Mouse (Mus musculus): ENCODE measurements at regions not wholly inside any gene's neighbourhood (a gene's known extent, or its start where the extent isn't known, plus 50 kb on each side); places are given as distances from the start of the nearest gene placed in this dataset.

DNA sequence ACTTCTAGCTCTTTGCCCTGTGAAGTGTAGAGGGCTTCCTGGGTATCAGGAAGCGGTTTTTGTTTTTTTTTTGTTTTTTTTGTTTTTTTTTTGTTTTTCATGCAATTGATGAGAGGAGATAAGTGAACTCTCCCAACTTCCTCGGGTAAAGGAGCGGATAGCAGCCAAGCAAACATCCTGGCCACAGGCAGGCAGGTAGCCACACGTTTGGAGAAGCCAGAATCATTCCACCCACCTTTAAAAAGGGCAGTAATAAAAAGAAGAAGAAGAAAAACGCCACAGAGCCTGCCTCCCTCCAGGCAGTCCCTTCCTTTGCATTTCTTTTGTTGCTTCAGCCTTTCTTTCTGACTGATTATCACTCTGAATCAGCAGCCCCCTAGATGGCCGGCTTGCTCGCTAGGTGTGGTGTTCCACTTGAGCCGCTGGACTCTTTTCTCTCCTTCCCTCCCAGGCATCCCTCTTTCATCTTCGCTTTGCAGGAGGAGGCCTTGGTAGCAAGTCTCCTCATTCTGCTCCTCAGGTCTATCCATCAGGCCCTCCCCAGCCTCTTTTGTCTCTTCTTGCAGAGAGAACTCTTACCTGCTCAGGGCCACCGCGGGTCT, 323.9 kb upstream of the Gm765 start:
- Histone ChIP-seq H3K27ac (no peak overlapping the region), H3K4me3 (no peak overlapping the region)
- WGBS: 22% methylated on average over 11 of the region's 11 CpGs

DNA sequence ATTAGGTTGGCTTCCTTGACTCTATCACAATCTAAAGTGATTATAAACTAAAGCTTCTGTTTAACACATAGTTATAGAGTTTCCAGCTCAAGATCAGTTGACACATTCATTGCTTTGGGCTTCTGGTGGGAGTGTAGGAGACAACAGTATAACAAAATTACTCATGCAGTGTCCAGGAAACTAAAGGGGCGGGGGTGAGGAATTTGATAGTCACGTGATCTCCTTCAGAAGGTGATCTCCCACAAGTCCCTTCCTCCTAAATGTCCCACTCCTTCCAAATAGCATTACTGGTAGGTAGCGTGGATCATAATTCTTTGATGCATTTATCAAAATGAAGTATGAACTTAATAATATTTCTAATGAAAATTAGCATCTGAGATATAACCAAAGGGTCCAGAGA, 309.3 kb upstream of the Gm765 start:
- WGBS: 80% methylated on average over 3 of the region's 3 CpGs
- Histone ChIP-seq H3K27ac (no peak overlapping the region), H3K4me2 (replicated peaks) (no peak overlapping the region), H3K36me3 (no peaks in the 10 kb centered on the region), H3K4me1 (no peaks in the 10 kb centered on the region), H3K9ac (no peak overlapping the region), H3K9me3 (no peaks in the 10 kb centered on the region), H3K4me3 (no peak overlapping the region), H3K27me3 (no peaks in the 10 kb centered on the region)
- ATAC-seq (ENCODE audit: insufficient number of reproducible peaks, insufficient read depth, low FRiP score, low TSS enrichment): no peak

More for the DNA sequence above, 323.9 kb upstream of the Gm765 start:
- ATAC-seq (ENCODE audit: insufficient number of reproducible peaks, insufficient read depth, low FRiP score, low TSS enrichment): no peak
- H3K9me3 ChIP-seq: no peaks in the 10 kb centered on the region; the same call in 1 of the 2 replicates
- 0 out of 2 replicates have a peak overlapping the region, but pooled peaks have one; percentile 7 for H3K4me2 ChIP-seq (replicated peaks)
- no peak overlapping the region for H3K9ac ChIP-seq
- H3K4me1 ChIP-seq: no peaks in the 10 kb centered on the region
- 0 out of 2 replicates have a peak, but pooled peaks cover 2% of the 10 kb centered on the region for H3K27me3 ChIP-seq
- no peaks in the 10 kb centered on the region for H3K36me3 ChIP-seq

DNA sequence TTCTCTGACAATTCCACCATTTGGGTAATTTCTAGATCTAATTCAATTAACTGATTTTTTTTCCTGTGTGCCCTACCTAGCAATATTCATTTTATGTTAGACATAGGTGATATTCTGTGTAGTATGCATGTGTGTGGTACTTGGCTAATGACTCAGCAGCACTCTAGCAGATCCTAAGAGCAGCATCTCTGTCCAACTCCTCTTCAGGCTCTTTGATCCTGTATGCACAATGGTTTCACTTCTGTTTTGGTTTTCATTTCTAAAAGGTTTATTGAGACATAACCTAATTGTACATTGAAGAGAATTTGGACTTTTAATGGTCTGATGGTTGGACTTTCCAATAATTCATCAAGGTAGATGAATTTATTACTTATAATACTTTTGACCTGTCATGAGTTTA, 308.8 kb upstream of the Gm765 start:
- H3K9me3 ChIP-seq: no peaks in the 10 kb centered on the region
- H3K4me3 ChIP-seq: no peak overlapping the region
- H3K4me1 ChIP-seq: no peaks in the 10 kb centered on the region
- no peak for ATAC-seq (ENCODE audit: insufficient number of reproducible peaks, insufficient read depth, low FRiP score, low TSS enrichment)
- no peak overlapping the region for H3K4me2 ChIP-seq (replicated peaks)
- H3K27ac ChIP-seq: no peak overlapping the region
- no peaks in the 10 kb centered on the region for H3K27me3 ChIP-seq
- no peak overlapping the region for H3K9ac ChIP-seq
- no peaks in the 10 kb centered on the region for H3K36me3 ChIP-seq

DNA sequence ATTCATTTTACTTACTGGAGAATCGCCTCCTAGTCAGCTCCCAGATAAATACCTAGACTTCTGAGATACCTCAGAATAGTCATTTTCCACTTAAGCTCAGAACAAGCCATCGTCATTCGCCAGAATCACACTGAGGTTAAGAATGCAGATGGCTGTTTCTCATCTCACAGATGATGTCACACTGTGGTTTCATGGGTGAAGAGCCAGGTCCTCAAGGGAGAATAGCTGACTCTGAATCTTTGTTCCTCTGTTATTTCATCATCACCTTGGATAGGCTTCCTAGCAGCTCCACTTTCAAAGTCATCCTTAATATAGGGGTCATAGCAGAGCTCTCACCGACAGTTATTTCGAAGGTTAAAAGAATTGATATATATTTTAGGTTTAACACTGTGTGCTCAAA, 297.8 kb upstream of the Gm765 start:
- 87% methylated on average over 5 of the region's 5 CpGs for WGBS
- no peak overlapping the region for H3K9ac ChIP-seq
- no peak for ATAC-seq (ENCODE audit: insufficient number of reproducible peaks, insufficient read depth, low FRiP score, low TSS enrichment)

DNA sequence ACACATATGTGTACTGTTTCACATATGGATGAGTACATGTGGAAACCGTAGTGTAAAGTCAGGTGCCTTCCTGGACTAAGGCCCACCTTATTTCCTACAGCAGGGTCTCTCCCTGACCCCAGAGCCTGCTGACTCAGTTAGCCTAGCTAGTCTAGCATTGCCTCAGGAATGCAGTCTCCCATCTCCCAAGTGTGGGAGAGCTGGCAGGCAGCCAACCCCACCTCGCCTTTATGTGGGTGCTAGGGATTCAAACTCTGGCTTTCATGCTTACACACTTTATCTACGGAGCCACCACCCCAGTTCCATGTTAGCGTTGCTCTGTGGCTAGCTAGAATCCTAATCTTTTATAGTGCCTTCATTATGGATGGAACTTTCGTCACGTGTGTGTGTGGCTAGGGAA, 293.3 kb upstream of the Gm765 start:
- no peak overlapping the region for H3K4me3 ChIP-seq
- H3K9me3 ChIP-seq: no peaks in the 10 kb centered on the region
- H3K36me3 ChIP-seq: no peaks in the 10 kb centered on the region
- H3K4me2 ChIP-seq (replicated peaks): no peak overlapping the region
- 90% methylated on average over 6 of the region's 6 CpGs for WGBS
- H3K4me1 ChIP-seq: peaks cover 21% of the 10 kb centered on the region
- no peak overlapping the region for H3K9ac ChIP-seq
- no peaks in the 10 kb centered on the region for H3K27me3 ChIP-seq
- H3K27ac ChIP-seq: no peak overlapping the region
- no peak for ATAC-seq (ENCODE audit: insufficient number of reproducible peaks, insufficient read depth, low FRiP score, low TSS enrichment)

More for the DNA sequence above, 297.8 kb upstream of the Gm765 start:
- H3K36me3 ChIP-seq: no peaks in the 10 kb centered on the region
- H3K9me3 ChIP-seq: no peaks in the 10 kb centered on the region
- H3K4me1 ChIP-seq: no peaks in the 10 kb centered on the region
- no peak overlapping the region for H3K4me3 ChIP-seq
- no peak overlapping the region for H3K4me2 ChIP-seq (replicated peaks)
- H3K27me3 ChIP-seq: no peaks in the 10 kb centered on the region
- H3K27ac ChIP-seq: no peak overlapping the region

DNA sequence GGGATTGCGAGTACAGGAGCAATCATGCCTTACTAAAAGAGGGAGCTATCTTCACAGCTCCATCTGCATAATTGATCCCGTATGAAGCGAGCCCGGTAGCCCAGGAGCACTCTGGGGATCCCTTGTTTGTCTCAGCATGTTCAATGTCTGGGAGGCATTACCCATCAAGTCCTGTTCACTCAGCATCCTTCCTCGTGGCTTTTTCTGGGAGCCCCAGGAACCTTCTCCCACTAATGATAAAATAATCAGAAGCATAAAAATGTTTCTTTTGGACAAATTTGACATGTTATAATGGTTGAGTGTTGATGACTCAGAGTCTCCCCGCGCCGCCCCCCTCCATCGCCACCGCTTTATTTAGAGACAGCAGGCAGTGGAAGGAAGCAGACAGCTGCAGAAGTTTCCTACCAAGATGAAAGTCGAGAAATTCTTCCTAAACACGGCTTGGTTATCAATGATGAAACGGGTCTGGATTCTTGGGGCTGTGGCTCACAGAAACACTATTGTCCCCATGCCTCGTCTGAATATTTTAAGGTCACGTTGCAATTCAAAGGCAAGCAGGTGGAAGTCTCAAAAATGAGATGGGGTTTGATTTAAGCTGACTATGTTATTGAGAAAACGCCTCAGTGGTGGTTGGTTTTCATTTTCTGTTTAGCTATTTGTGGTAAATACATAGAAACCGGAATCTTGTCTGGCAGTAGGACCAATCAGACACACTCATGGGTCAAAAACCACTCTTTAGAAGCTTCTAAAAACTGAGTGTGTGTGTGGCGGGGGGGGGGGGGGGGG, 289.9 kb upstream of the Gm765 start:
- Histone ChIP-seq H3K4me3 (0 out of 2 replicates have a peak overlapping the region, but pooled peaks have one; percentile 14), H3K9me3 (no peaks in the 10 kb centered on the region), H3K36me3 (no peaks in the 10 kb centered on the region), H3K4me1 (peaks cover 21% of the 10 kb centered on the region), H3K27ac (no peak overlapping the region), H3K4me2 (replicated peaks) (peak overlapping the region; percentile 40), H3K9ac (no peak overlapping the region), H3K27me3 (no peaks in the 10 kb centered on the region)
- 18% methylated on average over 18 of the region's 18 CpGs for WGBS
- no peak for ATAC-seq (ENCODE audit: insufficient number of reproducible peaks, insufficient read depth, low FRiP score, low TSS enrichment)

DNA sequence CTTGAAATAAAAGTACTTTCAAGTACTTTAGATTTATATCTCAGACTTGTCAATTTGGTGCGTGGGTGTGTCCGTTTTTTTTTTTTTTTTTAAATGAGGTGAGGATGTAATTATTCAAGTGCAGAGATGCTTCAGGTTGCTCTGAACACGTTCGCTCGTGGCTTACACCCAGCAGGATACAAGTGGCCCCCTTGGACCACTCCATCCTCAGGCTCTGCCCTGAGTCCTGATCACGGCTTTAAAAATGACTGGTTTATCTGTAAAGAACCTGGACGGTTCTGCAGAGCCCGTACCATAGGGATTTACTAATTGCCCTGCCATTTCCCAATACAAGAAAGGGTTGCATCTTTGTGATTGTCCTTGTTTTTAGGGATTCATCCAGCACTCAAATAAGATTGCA, 288.7 kb upstream of the Gm765 start:
- no peak overlapping the region for H3K9ac ChIP-seq
- H3K27ac ChIP-seq: no peak overlapping the region
- ATAC-seq (ENCODE audit: insufficient number of reproducible peaks, insufficient read depth, low FRiP score, low TSS enrichment): no peak
- H3K4me2 ChIP-seq (replicated peaks): no peak overlapping the region
- H3K4me1 ChIP-seq: peaks cover 21% of the 10 kb centered on the region
- 60% methylated on average over 8 of the region's 8 CpGs for WGBS
- H3K27me3 ChIP-seq: no peaks in the 10 kb centered on the region
- H3K4me3 ChIP-seq: no peak overlapping the region
- H3K36me3 ChIP-seq: no peaks in the 10 kb centered on the region
- H3K9me3 ChIP-seq: no peaks in the 10 kb centered on the region

DNA sequence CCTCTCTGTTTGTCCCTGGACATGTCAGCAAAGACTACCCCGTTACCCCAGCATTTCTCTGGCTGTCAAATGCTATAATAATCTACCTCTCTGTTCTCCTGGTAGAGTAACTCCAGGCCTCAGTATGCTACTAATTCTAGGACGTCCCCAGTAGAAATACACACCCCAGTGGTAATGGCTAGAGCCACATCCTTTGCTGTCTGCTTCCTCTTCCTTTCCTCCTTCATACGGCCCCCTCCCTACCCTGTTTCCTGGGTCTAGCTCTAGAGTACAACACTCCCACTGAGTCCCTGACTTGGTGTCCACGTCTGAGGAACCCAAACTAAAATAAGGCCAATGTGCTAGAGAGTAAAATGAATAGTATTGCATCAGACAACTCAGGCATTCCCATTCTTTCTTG, 287.1 kb upstream of the Gm765 start:
- Histone ChIP-seq H3K9me3 (no peaks in the 10 kb centered on the region), H3K36me3 (no peaks in the 10 kb centered on the region), H3K4me2 (replicated peaks) (no peak overlapping the region), H3K27me3 (no peaks in the 10 kb centered on the region), H3K4me1 (peaks cover 25% of the 10 kb centered on the region), H3K4me3 (no peak overlapping the region), H3K27ac (no peak overlapping the region), H3K9ac (no peak overlapping the region)
- 71% methylated on average over 4 of the region's 4 CpGs for WGBS
- no peak for ATAC-seq (ENCODE audit: insufficient number of reproducible peaks, insufficient read depth, low FRiP score, low TSS enrichment)

DNA sequence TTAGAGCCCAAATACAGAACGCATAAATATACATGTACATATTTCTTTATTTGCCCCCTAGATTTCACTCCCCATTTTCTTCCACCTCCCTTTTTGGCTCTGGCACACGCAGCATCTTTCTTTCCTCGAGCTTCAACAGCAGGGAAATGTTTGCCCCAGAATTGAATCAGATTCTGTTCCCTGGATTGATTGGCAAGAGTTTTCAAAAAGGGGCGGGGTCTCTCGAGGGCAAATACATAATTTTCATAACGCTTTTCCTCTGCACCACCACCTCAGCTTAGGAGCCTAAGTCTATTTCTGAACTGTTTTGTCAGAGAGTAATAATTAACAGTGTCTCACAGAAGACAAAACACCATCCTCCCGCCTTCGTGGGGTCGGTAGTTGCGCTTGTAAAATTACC, 283.9 kb upstream of the Gm765 start:
- H3K9ac ChIP-seq: no peak overlapping the region
- H3K4me1 ChIP-seq: 0 out of 2 replicates have a peak, but pooled peaks cover 5% of the 10 kb centered on the region
- no peak overlapping the region for H3K4me3 ChIP-seq
- no peaks in the 10 kb centered on the region for H3K9me3 ChIP-seq
- H3K27me3 ChIP-seq: no peaks in the 10 kb centered on the region
- no peaks in the 10 kb centered on the region for H3K36me3 ChIP-seq
- 75% methylated on average over 10 of the region's 10 CpGs for WGBS
- H3K4me2 ChIP-seq (replicated peaks): no peak overlapping the region
- no peak for ATAC-seq (ENCODE audit: insufficient number of reproducible peaks, insufficient read depth, low FRiP score, low TSS enrichment)
- H3K27ac ChIP-seq: no peak overlapping the region

DNA sequence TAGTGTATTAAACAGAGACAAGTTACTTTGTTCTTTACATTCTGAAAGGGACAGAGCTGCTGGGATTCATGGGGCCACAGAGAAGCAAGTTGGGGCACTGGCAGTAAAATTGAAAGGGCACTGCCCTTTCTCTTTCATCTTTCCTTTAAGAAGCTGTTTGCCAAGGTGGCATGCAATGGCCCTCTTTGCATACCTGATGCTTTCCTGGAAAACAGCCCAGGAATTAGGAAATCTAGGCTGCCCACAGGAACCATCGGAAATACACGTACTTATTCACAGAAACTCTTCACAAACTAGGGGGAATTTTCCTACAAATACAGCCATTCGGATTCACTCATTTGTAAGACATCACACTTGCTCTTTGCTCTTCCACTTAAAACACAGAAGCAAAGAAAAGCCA, 278.3 kb upstream of the Gm765 start:
- H3K9me3 ChIP-seq: no peaks in the 10 kb centered on the region
- H3K4me2 ChIP-seq (replicated peaks): no peak overlapping the region
- 91% methylated on average over 3 of the region's 3 CpGs for WGBS
- H3K27ac ChIP-seq: no peak overlapping the region
- no peak for ATAC-seq (ENCODE audit: insufficient number of reproducible peaks, insufficient read depth, low FRiP score, low TSS enrichment)
- no peaks in the 10 kb centered on the region for H3K27me3 ChIP-seq
- H3K9ac ChIP-seq: no peak overlapping the region
- no peaks in the 10 kb centered on the region for H3K36me3 ChIP-seq
- H3K4me1 ChIP-seq: 0 out of 2 replicates have a peak, but pooled peaks cover 4% of the 10 kb centered on the region
- no peak overlapping the region for H3K4me3 ChIP-seq

DNA sequence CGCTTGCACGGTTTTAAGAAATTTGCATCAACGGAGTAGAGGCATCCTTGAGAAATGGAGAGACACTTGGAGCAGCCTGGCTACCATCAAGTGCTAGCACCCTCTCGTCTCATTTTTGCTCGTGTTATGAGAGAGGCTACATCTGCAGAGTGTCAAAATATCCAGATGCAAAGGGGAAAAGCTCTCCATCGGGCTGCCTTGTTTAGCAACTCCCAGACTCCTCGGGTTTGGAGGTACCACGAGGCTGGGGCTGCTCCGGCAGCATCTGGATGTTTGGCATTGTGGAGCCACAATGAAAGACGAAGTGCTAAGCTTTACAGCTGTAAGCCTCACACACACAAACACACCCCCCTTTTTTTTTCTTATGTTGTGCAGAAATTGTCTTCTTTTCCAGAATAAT, 270.5 kb upstream of the Gm765 start:
- Histone ChIP-seq H3K4me3 (no peak overlapping the region), H3K9ac (no peak overlapping the region), H3K9me3 (no peaks in the 10 kb centered on the region), H3K4me1 (no peaks in the 10 kb centered on the region), H3K4me2 (replicated peaks) (no peak overlapping the region), H3K27ac (no peak overlapping the region), H3K27me3 (no peaks in the 10 kb centered on the region), H3K36me3 (no peaks in the 10 kb centered on the region)
- no peak for ATAC-seq (ENCODE audit: insufficient number of reproducible peaks, insufficient read depth, low FRiP score, low TSS enrichment)
- WGBS: 79% methylated on average over 10 of the region's 10 CpGs

DNA sequence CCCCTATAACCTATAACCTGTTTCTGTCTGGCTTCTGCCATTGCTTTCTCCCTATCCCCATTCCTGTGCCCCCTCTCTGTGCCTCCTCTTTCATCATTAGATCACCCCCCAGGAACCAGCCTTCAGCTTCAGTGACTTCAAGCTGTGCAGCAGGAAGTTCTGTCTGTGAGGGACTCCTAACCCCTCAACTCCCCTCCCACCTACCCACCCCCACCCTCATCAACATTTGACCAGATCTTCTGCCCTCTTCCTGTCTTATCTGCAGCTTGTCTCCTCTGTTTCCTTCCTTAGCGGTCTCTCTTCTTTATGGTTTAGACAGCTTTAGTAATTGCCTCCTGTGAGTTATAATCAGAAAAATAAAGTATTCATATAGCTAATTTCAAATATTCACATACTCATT, 266.6 kb upstream of the Gm765 start:
- Histone ChIP-seq H3K9me3 (no peaks in the 10 kb centered on the region), H3K36me3 (no peaks in the 10 kb centered on the region), H3K4me1 (no peaks in the 10 kb centered on the region), H3K4me3 (no peak overlapping the region), H3K9ac (no peak overlapping the region), H3K27ac (no peak overlapping the region), H3K4me2 (replicated peaks) (no peak overlapping the region), H3K27me3 (no peaks in the 10 kb centered on the region)
- no peak for ATAC-seq (ENCODE audit: insufficient number of reproducible peaks, insufficient read depth, low FRiP score, low TSS enrichment)
- 55% methylated on average over 1 of the region's 1 CpGs for WGBS

All from embryonic facial prominence, embryonic 12.5 days (tissue).